Mouse (Mus musculus) C2C12 (cell line): ENCODE results near the gene Ten1. TPM values are rescaled to one million over a fixed set of nuclear protein-coding genes. Genes with fewer than 3 reads are reported as not detected.

Experiments
- H3K27me3 ChIP-seq: one replicate; pipeline ENCODE4 v1.6.1; 2011; ENCODE audit not compliant: control insufficient read depth, insufficient read depth, insufficient read length
- H3K36me3 ChIP-seq: one replicate; pipeline ENCODE4 v1.6.1; 2011; ENCODE audit not compliant: control insufficient read depth, insufficient read depth
- H3K4me3 ChIP-seq: one replicate; pipeline ENCODE4 v1.5.1; 2011; ENCODE audit warnings: mild to moderate bottlenecking, control low read depth; ENCODE audit not compliant: poor library complexity, insufficient read depth, severe bottlenecking
- H3K79me2 ChIP-seq: one replicate; pipeline ENCODE4 v1.6.1; 2011; ENCODE audit not compliant: control insufficient read depth, insufficient read depth
- H3K79me3 ChIP-seq: one replicate; pipeline ENCODE4 v1.6.1; 2011; ENCODE audit warnings: low read depth, control low read depth
- H3ac ChIP-seq: one replicate; pipeline ENCODE3; 2011; ENCODE audit warnings: low read depth; ENCODE audit not compliant: control insufficient read depth, insufficient read length
- CEBPB ChIP-seq: IDR thresholded peaks from one replicate; pipeline ENCODE4 v1.6.1; 2011; ENCODE audit warnings: low read depth, mild to moderate bottlenecking, control low read depth, moderate library complexity
- CTCF ChIP-seq: IDR thresholded peaks from one replicate; pipeline ENCODE4 v1.5.1; 2011; ENCODE audit not compliant: control insufficient read depth, insufficient read depth, insufficient read length
- FOSL1 ChIP-seq: IDR thresholded peaks from one replicate; pipeline ENCODE4 v1.8.0; 2011; ENCODE audit warnings: mild to moderate bottlenecking, low read length; ENCODE audit not compliant: poor library complexity, insufficient read depth, severe bottlenecking
- MAX ChIP-seq: IDR thresholded peaks from one replicate; pipeline ENCODE4 v1.6.1; 2011; ENCODE audit warnings: mild to moderate bottlenecking, control low read depth
- MYOD1 ChIP-seq: IDR thresholded peaks from one replicate; pipeline ENCODE4 v1.6.1; 2011; ENCODE audit warnings: low read depth; ENCODE audit not compliant: control insufficient read depth, insufficient read length
- MYOG ChIP-seq: IDR thresholded peaks from one replicate; pipeline ENCODE4 v1.6.1; 2011; ENCODE audit not compliant: control insufficient read depth, insufficient read length; ENCODE audit errors: extremely low read depth
- USF1 ChIP-seq: IDR thresholded peaks from one replicate; pipeline ENCODE4 v1.6.1; 2011; ENCODE audit warnings: low read depth, mild to moderate bottlenecking, control low read depth, moderate library complexity
- polyA plus RNA-seq: library from polyadenylated mRNA; unstranded; fragments of >200 nt; fragmentation: generic; extraction: Trizol; gene quantifications from one replicate; pipeline ENCODE4 v1.2.1, GENCODE M21; 2012; ENCODE audit warnings: missing spikeins

Ten1 gene
- polyA plus RNA-seq, 1 experiment, result 48.8 TPM

GRCm38 (mm10) chr11:116174775-116175448, 23.7 kb upstream of the Ten1 start:
- H3K36me3 ChIP-seq, result peaks cover 65% of the 10 kb centered on the region
- no peaks in the 10 kb centered on the region for H3K79me2 ChIP-seq
- H3K4me3 ChIP-seq, result no peak overlapping the region
- no peak overlapping the region for H3ac ChIP-seq
- TF ChIP-seq MYOD1 (no peak), USF1 (no peak), MAX (no peak), CEBPB (no peak), MYOG (no peak), FOSL1 (no peak), CTCF (no peak)
- no peaks in the 10 kb centered on the region for H3K27me3 ChIP-seq
- no peaks in the 10 kb centered on the region for H3K79me3 ChIP-seq

GRCm38 (mm10) chr11:116176010-116176409, 22.6 kb upstream of the Ten1 start:
- H3K36me3 ChIP-seq, result peaks cover 71% of the 10 kb centered on the region
- TF ChIP-seq MYOD1, result no peak
- no peak for TF ChIP-seq USF1
- TF ChIP-seq CTCF, result no peak
- TF ChIP-seq FOSL1, result no peak
- TF ChIP-seq MYOG, result no peak
- no peak for TF ChIP-seq MAX
- TF ChIP-seq CEBPB, result no peak
- no peak overlapping the region for H3K4me3 ChIP-seq
- H3ac ChIP-seq, result no peak overlapping the region
- no peaks in the 10 kb centered on the region for H3K79me3 ChIP-seq
- no peaks in the 10 kb centered on the region for H3K79me2 ChIP-seq
- no peaks in the 10 kb centered on the region for H3K27me3 ChIP-seq

- Histone ChIP-seq H3K27me3 (no peaks in the 10 kb centered on the region), H3K4me3 (no peak overlapping the region), H3K36me3 (peaks cover 65% of the 10 kb centered on the region)
Measured at GRCm38 (mm10) chr11:116178411-116179121, 20.1 kb upstream of the Ten1 start.

GRCm38 (mm10) chr11:116185836-116186235, 12.8 kb upstream of the Ten1 start:
- H3K27me3 ChIP-seq, result no peaks in the 10 kb centered on the region
- no peak overlapping the region for H3K4me3 ChIP-seq
- peaks cover 55% of the 10 kb centered on the region for H3K36me3 ChIP-seq
- TF ChIP-seq CTCF (no peak), USF1 (no peak), CEBPB (no peak), MYOG (no peak), MYOD1 (no peak), FOSL1 (no peak), MAX (no peak)
- peaks cover 41% of the 10 kb centered on the region for H3K79me2 ChIP-seq
- H3K79me3 ChIP-seq, result peaks cover 10% of the 10 kb centered on the region
- H3ac ChIP-seq, result no peak overlapping the region

More at GRCm38 (mm10) chr11:116178411-116179121, 20.1 kb upstream of the Ten1 start:
- H3K79me3 ChIP-seq, result no peaks in the 10 kb centered on the region
- H3K79me2 ChIP-seq, result peaks cover 8% of the 10 kb centered on the region
- H3ac ChIP-seq, result no peak overlapping the region
- TF ChIP-seq FOSL1, result no peak
- no peak for TF ChIP-seq MAX
- no peak for TF ChIP-seq USF1
- no peak for TF ChIP-seq CEBPB
- no peak for TF ChIP-seq CTCF
- TF ChIP-seq MYOD1, result no peak
- TF ChIP-seq MYOG, result no peak

GRCm38 (mm10) chr11:116186360-116186759, 12.3 kb upstream of the Ten1 start:
- TF ChIP-seq USF1 (no peak), MAX (no peak), CEBPB (no peak), MYOG (no peak), MYOD1 (no peak), CTCF (no peak), FOSL1 (no peak)
- H3K79me3 ChIP-seq, result peaks cover 10% of the 10 kb centered on the region
- H3ac ChIP-seq, result no peak overlapping the region
- H3K79me2 ChIP-seq, result peaks cover 41% of the 10 kb centered on the region
- no peak overlapping the region for H3K4me3 ChIP-seq
- H3K36me3 ChIP-seq, result peaks cover 55% of the 10 kb centered on the region
- no peaks in the 10 kb centered on the region for H3K27me3 ChIP-seq
